Mouse (Mus musculus) liver, embryonic 13.5 days (tissue): Measurements from ENCODE around the gene Ror1. TPM values are rescaled to one million over a fixed set of nuclear protein-coding genes. Genes with fewer than 3 reads are reported as not detected.

Experiments used
- ATAC-seq: fragments of 200-750 bp; cut with Nextera tagmentation; 2 replicates; pipeline ENCODE4 v1.8.0; 2017; ENCODE audit warnings: low read depth, mild to moderate bottlenecking, moderate number of reproducible peaks, moderate library complexity
- DNase-seq: peaks from one replicate; pipeline ENCODE4 v3.0.0; 2022
- H3K27ac ChIP-seq: fragments of 300-500 bp; sonication (generic); 2 replicates; pipeline ENCODE4 v1.5.1; 2015; ENCODE audit warnings: moderate library complexity, mild to moderate bottlenecking, inconsistent platforms
- H3K27me3 ChIP-seq: fragments of 300-500 bp; sonication (generic); 2 replicates; pipeline ENCODE4 v1.6.1; 2015; ENCODE audit warnings: mild to moderate bottlenecking, inconsistent platforms
- H3K36me3 ChIP-seq: fragments of 300-500 bp; sonication (generic); 2 replicates; pipeline ENCODE4 v1.6.1; 2015; ENCODE audit warnings: mild to moderate bottlenecking, inconsistent platforms
- H3K4me1 ChIP-seq: fragments of 300-500 bp; sonication (generic); replicated peaks from 2 replicates; pipeline ENCODE4 v1.6.1; 2015; ENCODE audit warnings: inconsistent platforms
- H3K4me2 ChIP-seq: fragments of 300-500 bp; sonication (generic); 2 replicates; pipeline ENCODE4 v1.6.1; 2015; ENCODE audit warnings: inconsistent platforms, mild to moderate bottlenecking, moderate library complexity
- H3K4me3 ChIP-seq: fragments of 300-500 bp; sonication (generic); replicated peaks from 2 replicates; pipeline ENCODE4 v1.5.1; 2015; ENCODE audit warnings: mild to moderate bottlenecking, inconsistent platforms
- H3K9ac ChIP-seq: fragments of 300-500 bp; sonication (generic); 2 replicates; pipeline ENCODE4 v1.6.1; 2015; ENCODE audit warnings: mild to moderate bottlenecking, inconsistent platforms
- H3K9me3 ChIP-seq: fragments of 300-500 bp; sonication (generic); replicated peaks from 2 replicates; pipeline ENCODE4 v1.6.1; 2016; ENCODE audit warnings: inconsistent platforms
- WGBS: fragments of 180-500 bp; shearing (Covaris S2); methylation state at CpG from one replicate; pipeline ENCODE4 v1.1.7; 2015; ENCODE audit not compliant: insufficient replicate concordance; 5-methylcytosine and 5-hydroxymethylcytosine counted together
- polyA plus RNA-seq: library from polyadenylated mRNA; unstranded; fragments of >200 nt; fragmentation: Nextera tagmentation; extraction: Ambion mirVana; gene quantifications from 2 replicates; pipeline ENCODE4 v1.2.1, GENCODE M21; 2015

Gene Ror1
- polyA plus RNA-seq, 1 experiment from 2014 or later, result 0.36 TPM

DNA sequence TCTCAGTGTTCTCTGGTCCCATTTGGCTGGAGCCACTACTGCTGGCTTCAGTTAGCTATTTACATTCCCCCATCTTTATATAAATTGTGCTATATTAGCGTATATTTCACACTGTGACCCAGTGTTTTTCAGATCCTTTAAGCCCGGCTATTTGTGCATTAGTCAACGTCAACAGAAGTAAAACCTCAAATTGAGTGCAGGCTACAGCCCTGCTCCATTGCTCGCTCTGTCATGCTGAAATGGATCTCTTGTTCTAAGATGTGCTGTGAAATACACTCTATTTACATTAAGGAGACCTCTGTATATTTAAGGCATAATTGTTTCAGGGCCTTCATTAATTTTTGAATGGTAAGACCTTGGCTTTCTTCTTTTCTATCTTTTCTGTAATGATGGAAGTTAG is 192.2 kb downstream of the Ror1 start:
- H3K9me3 ChIP-seq, result no peaks in the 10 kb centered on the region
- no peak overlapping the region for H3K9ac ChIP-seq
- ATAC-seq (no peak), DNase-seq (no peak)
- no peaks in the 10 kb centered on the region for H3K4me1 ChIP-seq
- H3K27me3 ChIP-seq, result no peaks in the 10 kb centered on the region
- no peak overlapping the region for H3K27ac ChIP-seq
- no peak overlapping the region for H3K4me2 ChIP-seq
- H3K4me3 ChIP-seq, result no peak overlapping the region
- no peaks in the 10 kb centered on the region for H3K36me3 ChIP-seq
- WGBS, result 69% methylated on average over 4 of the region's 4 CpGs

GRCm38 (mm10) chr4:100291015-100291651 is 195.5 kb downstream of the Ror1 start:
- Histone ChIP-seq H3K27ac (no peak overlapping the region), H3K9ac (no peak overlapping the region), H3K27me3 (no peaks in the 10 kb centered on the region), H3K4me1 (no peaks in the 10 kb centered on the region), H3K4me3 (no peak overlapping the region), H3K4me2 (no peak overlapping the region), H3K36me3 (no peaks in the 10 kb centered on the region), H3K9me3 (no peaks in the 10 kb centered on the region)
- WGBS, result 54% methylated on average over 5 of the region's 5 CpGs
- DNase-seq, result no peak
- no peak for ATAC-seq

GRCm38 (mm10) chr4:100297678-100298077 is 202.1 kb downstream of the Ror1 start:
- H3K4me3 ChIP-seq, result no peak overlapping the region
- H3K4me1 ChIP-seq, result no peaks in the 10 kb centered on the region
- DNase-seq (no peak), ATAC-seq (no peak)
- no peaks in the 10 kb centered on the region for H3K9me3 ChIP-seq
- no peak overlapping the region for H3K27ac ChIP-seq
- H3K9ac ChIP-seq, result no peak overlapping the region
- H3K27me3 ChIP-seq, result no peaks in the 10 kb centered on the region
- no peaks in the 10 kb centered on the region for H3K36me3 ChIP-seq
- no peak overlapping the region for H3K4me2 ChIP-seq
- WGBS, result 49% methylated on average over 6 of the region's 6 CpGs

- Histone ChIP-seq H3K36me3 (no peaks in the 10 kb centered on the region), H3K27me3 (no peaks in the 10 kb centered on the region), H3K4me1 (no peaks in the 10 kb centered on the region), H3K4me3 (no peak overlapping the region), H3K27ac (no peak overlapping the region), H3K9ac (no peak overlapping the region), H3K4me2 (no peak overlapping the region), H3K9me3 (no peaks in the 10 kb centered on the region)
- DNase-seq (no peak), ATAC-seq (no peak)
- WGBS, result 65% methylated on average over 5 of the region's 5 CpGs
These were observed 203.0 kb downstream of the Ror1 start for GRCm38 (mm10) chr4:100298566-100298965.

DNA sequence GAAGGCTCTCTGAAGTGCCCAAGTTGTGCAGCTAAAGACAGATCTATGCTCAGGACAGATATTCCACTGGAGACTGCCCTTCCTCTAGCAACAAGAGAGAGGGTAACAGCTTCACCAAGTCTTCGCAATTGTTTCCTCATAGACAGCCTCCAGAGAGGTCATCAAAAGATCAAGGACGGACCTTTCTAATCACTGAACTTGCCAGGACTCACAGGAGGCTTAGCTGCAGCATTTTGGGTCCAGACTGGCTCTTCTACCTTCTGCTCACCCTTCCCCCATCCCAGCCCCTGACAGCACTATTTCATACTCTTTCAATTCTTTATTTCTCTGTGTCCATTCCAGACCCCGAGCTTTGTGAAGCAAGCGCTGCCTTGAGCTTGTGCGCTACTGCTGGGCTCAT is 204.6 kb downstream of the Ror1 start:
- DNase-seq, result no peak
- no peak overlapping the region for H3K4me3 ChIP-seq
- no peak overlapping the region for H3K27ac ChIP-seq
- H3K27me3 ChIP-seq, result no peaks in the 10 kb centered on the region
- no peak for ATAC-seq
- H3K36me3 ChIP-seq, result no peaks in the 10 kb centered on the region
- H3K9me3 ChIP-seq, result no peaks in the 10 kb centered on the region
- H3K4me2 ChIP-seq, result no peak overlapping the region
- H3K9ac ChIP-seq, result no peak overlapping the region
- H3K4me1 ChIP-seq, result no peaks in the 10 kb centered on the region
- 56% methylated on average over 5 of the region's 5 CpGs for WGBS

DNA sequence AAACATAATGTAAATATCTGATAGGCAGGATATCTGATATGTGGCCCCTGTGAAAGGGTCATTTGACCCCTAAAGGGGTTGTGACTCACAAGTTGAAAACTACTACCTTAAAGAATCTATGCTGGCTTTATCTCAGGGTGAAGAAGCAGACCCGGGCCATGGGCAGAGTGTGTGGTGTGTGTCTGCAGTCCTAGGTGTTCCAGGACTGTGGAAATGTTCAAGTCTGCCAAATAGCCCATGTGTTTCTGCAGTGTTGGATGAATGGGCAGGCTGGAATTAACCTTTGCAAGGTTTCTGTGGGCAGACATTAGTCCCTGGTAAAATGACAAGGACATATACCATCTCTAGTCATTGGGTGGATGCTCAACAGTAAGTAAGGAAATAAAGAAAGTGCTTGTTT is 205.8 kb downstream of the Ror1 start:
- WGBS, result 62% methylated on average over 1 of the region's 1 CpGs
- Histone ChIP-seq H3K4me1 (no peaks in the 10 kb centered on the region), H3K9ac (no peak overlapping the region), H3K9me3 (no peaks in the 10 kb centered on the region), H3K27me3 (no peaks in the 10 kb centered on the region), H3K4me2 (no peak overlapping the region), H3K36me3 (no peaks in the 10 kb centered on the region), H3K27ac (no peak overlapping the region), H3K4me3 (no peak overlapping the region)
- ATAC-seq, result no peak
- DNase-seq, result no peak

GRCm38 (mm10) chr4:100307365-100307764 is 211.8 kb downstream of the Ror1 start:
- Histone ChIP-seq H3K4me2 (no peak overlapping the region), H3K27ac (no peak overlapping the region), H3K4me1 (no peaks in the 10 kb centered on the region), H3K9ac (no peak overlapping the region), H3K4me3 (no peak overlapping the region), H3K27me3 (no peaks in the 10 kb centered on the region), H3K36me3 (no peaks in the 10 kb centered on the region), H3K9me3 (no peaks in the 10 kb centered on the region)
- ATAC-seq (no peak), DNase-seq (no peak)
- 48% methylated on average over 4 of the region's 4 CpGs for WGBS

GRCm38 (mm10) chr4:100311775-100312537 is 216.4 kb downstream of the Ror1 start:
- no peak overlapping the region for H3K27ac ChIP-seq
- ATAC-seq (no peak), DNase-seq (no peak)
- 68% methylated on average over 10 of the region's 10 CpGs for WGBS
- no peaks in the 10 kb centered on the region for H3K27me3 ChIP-seq
- no peaks in the 10 kb centered on the region for H3K36me3 ChIP-seq
- H3K9ac ChIP-seq, result no peak overlapping the region
- no peaks in the 10 kb centered on the region for H3K9me3 ChIP-seq
- no peaks in the 10 kb centered on the region for H3K4me1 ChIP-seq
- no peak overlapping the region for H3K4me3 ChIP-seq
- no peak overlapping the region for H3K4me2 ChIP-seq

GRCm38 (mm10) chr4:100315066-100315465 is 219.5 kb downstream of the Ror1 start:
- no peaks in the 10 kb centered on the region for H3K4me1 ChIP-seq
- H3K4me2 ChIP-seq, result no peak overlapping the region
- no peak overlapping the region for H3K9ac ChIP-seq
- WGBS, result 69% methylated on average over 1 of the region's 1 CpGs
- no peaks in the 10 kb centered on the region for H3K27me3 ChIP-seq
- no peaks in the 10 kb centered on the region for H3K9me3 ChIP-seq
- no peak overlapping the region for H3K4me3 ChIP-seq
- no peaks in the 10 kb centered on the region for H3K36me3 ChIP-seq
- DNase-seq (no peak), ATAC-seq (no peak)
- no peak overlapping the region for H3K27ac ChIP-seq

GRCm38 (mm10) chr4:100321758-100322157 is 226.2 kb downstream of the Ror1 start:
- no peak overlapping the region for H3K9ac ChIP-seq
- H3K27ac ChIP-seq, result no peak overlapping the region
- H3K4me1 ChIP-seq, result no peaks in the 10 kb centered on the region
- H3K36me3 ChIP-seq, result no peaks in the 10 kb centered on the region
- no peak overlapping the region for H3K4me2 ChIP-seq
- ATAC-seq (0 out of 2 replicates have a peak, but pooled peaks have one; percentile 50), DNase-seq (no peak)
- no peak overlapping the region for H3K4me3 ChIP-seq
- WGBS, result 50% methylated on average over 6 of the region's 6 CpGs
- H3K27me3 ChIP-seq, result no peaks in the 10 kb centered on the region
- no peaks in the 10 kb centered on the region for H3K9me3 ChIP-seq

DNA sequence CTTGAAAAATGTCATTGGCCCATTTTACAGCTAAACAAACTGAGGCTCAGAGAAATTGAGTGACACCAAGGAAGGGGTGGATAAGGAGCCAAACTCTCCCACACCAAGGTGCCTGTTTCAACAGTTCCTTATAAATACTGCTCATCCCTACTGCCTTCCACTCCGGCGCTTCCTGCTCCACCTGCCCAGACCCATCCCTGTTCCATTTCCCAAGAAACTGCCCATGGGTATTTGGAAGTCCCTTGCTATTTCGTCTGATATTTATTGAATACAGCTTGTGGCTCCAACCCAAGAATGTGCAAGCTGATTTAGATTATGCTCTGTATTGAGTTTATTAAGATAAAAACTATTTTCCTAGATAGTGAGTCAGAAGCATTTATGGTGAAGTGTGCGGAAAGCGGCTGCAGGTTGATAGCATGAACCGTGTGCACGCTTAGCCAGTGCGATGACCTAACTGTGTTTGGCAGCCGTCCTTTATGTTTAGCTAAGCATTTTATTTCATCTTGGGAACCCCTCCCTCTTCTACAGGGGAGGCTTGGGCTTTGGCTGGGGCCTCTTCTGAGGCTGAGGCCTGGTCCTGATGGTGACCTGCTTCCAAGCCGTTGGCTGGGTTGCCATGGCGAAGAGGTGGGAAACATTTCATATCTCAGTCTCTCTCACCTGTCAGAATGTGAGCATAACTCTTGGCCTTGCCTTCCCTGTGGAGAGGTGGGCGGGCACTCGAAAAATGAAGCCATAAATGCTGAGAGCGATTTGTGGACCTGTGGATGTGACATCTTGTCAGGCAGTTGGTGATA is 229.3 kb downstream of the Ror1 start:
- H3K9ac ChIP-seq, result no peak overlapping the region
- no peaks in the 10 kb centered on the region for H3K27me3 ChIP-seq
- H3K27ac ChIP-seq, result no peak overlapping the region
- WGBS, result 68% methylated on average over 14 of the region's 14 CpGs
- no peak for DNase-seq
- H3K4me2 ChIP-seq, result no peak overlapping the region
- H3K4me1 ChIP-seq, result no peaks in the 10 kb centered on the region
- no peaks in the 10 kb centered on the region for H3K9me3 ChIP-seq
- no peak overlapping the region for H3K4me3 ChIP-seq
- ATAC-seq, result no peak
- no peaks in the 10 kb centered on the region for H3K36me3 ChIP-seq
